Mouse (Mus musculus): ENCODE measurements around the gene Cdkal1. TPM values are rescaled to one million over a fixed set of nuclear protein-coding genes. Genes with fewer than 3 reads are reported as not detected.

Gene Cdkal1
- polyA plus RNA-seq, 1 experiment: 3.3 TPM

DNA sequence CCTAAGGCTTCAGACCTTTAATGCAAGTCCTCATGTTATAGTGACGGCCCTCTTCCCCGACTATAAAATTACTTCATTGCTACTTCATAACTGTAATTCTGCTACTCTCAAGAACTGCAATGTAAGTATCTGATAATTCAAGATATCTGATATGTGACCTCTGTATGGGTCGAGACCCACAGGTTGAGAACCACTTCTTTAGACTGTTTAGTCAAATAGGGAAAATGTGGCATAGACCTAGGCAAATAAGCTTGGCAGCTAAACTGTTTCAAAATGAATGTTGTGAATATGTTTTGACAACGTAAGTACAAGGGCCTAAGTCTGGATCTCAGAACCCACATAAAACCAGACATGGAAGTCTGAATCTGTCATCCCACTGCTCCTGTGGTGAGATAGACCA is 266.8 kb downstream of the Cdkal1 start:
- Histone ChIP-seq H3K4me1 (replicated peaks; ENCODE audit: control insufficient read depth, insufficient read depth, low read length) (no peaks in the 10 kb centered on the region), H3K36me3 (ENCODE audit: control insufficient read depth, insufficient read depth, low read length) (no peaks in the 10 kb centered on the region), H3K27ac (ENCODE audit: control insufficient read depth, insufficient read depth, low read length) (no peak overlapping the region), H3K27me3 (ENCODE audit: control insufficient read depth, insufficient read depth, low read length) (no peaks in the 10 kb centered on the region), H3K4me3 (ENCODE audit: control insufficient read depth, insufficient read depth, low read length) (no peak overlapping the region)
- TF ChIP-seq CTCF (IDR thresholded peaks at IDR 0.05; ENCODE audit: borderline replicate concordance, control insufficient read depth, extremely low read depth, insufficient read depth, low read length, poor library complexity) (no peak), POLR2A (IDR thresholded peaks at IDR 0.05; ENCODE audit: control insufficient read depth, extremely low read depth, insufficient read depth, low read length, poor library complexity) (no peak)
- no peak for DNase-seq
- 96% methylated on average over 4 of the region's 4 CpGs for WGBS

DNA sequence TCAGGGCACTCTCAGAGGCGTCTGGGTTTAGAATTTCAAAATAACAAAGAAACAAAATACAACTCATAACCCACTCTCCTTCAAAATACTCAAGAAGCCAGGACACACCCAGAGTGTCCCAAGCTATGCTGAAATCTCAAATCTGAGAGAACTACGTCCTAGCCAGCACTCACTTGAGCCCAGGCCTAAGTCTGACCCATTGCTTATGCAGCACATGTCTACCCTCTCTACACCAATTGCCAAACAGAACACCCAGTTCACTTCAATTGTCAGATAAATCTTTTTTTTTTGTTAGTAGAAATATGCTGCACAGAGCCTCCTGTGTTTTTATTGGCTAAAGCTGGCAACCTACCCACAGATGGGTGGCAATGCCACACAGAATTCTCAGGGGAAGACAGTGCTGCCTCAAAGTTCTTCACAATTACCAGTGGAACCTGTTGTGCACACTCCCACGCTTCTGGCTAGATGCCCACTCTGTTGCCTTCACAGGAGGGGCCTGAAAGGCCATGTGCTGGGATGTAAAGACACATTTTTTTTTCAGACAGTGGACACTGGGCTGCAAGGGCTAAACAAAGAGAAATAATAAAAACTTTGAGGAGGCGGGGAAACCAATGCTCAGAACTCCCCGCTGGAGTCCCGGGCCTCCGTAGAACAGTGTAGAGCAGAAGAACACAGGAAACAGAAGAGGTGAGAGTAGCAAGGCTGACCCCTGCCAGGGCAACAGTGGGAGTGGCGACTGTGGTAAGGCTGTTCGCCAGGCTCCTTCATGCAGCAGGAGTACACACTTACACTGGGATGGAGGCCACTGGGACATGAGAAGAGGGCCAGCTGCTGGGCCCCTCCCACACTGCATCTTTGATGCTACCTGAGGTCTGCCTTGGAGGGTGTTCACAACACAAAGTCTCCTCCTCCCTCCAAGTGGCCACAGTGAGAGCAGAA is 273.4 kb downstream of the Cdkal1 start:
- WGBS: 92% methylated on average over 9 of the region's 9 CpGs
- no peak overlapping the region for H3K4me3 ChIP-seq (ENCODE audit: control insufficient read depth, insufficient read depth, low read length)
- H3K27ac ChIP-seq (ENCODE audit: control insufficient read depth, insufficient read depth, low read length): no peak overlapping the region
- H3K36me3 ChIP-seq (ENCODE audit: control insufficient read depth, insufficient read depth, low read length): no peaks in the 10 kb centered on the region
- TF ChIP-seq POLR2A (IDR thresholded peaks at IDR 0.05; ENCODE audit: control insufficient read depth, extremely low read depth, insufficient read depth, low read length, poor library complexity) (no peak), CTCF (IDR thresholded peaks at IDR 0.05; ENCODE audit: borderline replicate concordance, control insufficient read depth, extremely low read depth, insufficient read depth, low read length, poor library complexity) (no peak)
- no peaks in the 10 kb centered on the region for H3K4me1 ChIP-seq (replicated peaks; ENCODE audit: control insufficient read depth, insufficient read depth, low read length)
- H3K27me3 ChIP-seq (ENCODE audit: control insufficient read depth, insufficient read depth, low read length): no peaks in the 10 kb centered on the region
- no peak for DNase-seq

DNA sequence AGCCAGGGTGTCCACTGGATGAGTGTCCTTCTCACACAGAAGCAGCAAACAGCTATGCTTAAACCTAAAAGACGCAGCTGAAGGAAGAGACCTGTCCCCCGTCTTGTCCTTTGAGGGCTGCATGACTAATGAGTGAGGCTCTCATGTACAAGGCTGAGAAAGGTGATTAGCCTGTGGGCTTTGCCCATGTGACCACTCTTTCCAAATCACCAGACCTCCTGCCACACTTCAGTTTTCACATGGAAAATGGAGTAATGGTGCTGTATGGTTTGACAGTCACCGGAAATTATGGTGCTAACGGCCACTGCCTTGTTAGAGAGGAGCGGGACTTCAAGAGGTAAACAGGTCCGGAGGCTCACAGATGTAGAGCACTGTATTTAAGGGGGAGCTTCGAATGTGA is 274.7 kb downstream of the Cdkal1 start:
- DNase-seq: no peak
- 97% methylated on average over 7 of the region's 7 CpGs for WGBS
- H3K27ac ChIP-seq (ENCODE audit: control insufficient read depth, insufficient read depth, low read length): no peak overlapping the region
- no peaks in the 10 kb centered on the region for H3K4me1 ChIP-seq (replicated peaks; ENCODE audit: control insufficient read depth, insufficient read depth, low read length)
- TF ChIP-seq CTCF (IDR thresholded peaks at IDR 0.05; ENCODE audit: borderline replicate concordance, control insufficient read depth, extremely low read depth, insufficient read depth, low read length, poor library complexity) (no peak), POLR2A (IDR thresholded peaks at IDR 0.05; ENCODE audit: control insufficient read depth, extremely low read depth, insufficient read depth, low read length, poor library complexity) (no peak)
- no peaks in the 10 kb centered on the region for H3K27me3 ChIP-seq (ENCODE audit: control insufficient read depth, insufficient read depth, low read length)
- no peaks in the 10 kb centered on the region for H3K36me3 ChIP-seq (ENCODE audit: control insufficient read depth, insufficient read depth, low read length)
- no peak overlapping the region for H3K4me3 ChIP-seq (ENCODE audit: control insufficient read depth, insufficient read depth, low read length)

DNA sequence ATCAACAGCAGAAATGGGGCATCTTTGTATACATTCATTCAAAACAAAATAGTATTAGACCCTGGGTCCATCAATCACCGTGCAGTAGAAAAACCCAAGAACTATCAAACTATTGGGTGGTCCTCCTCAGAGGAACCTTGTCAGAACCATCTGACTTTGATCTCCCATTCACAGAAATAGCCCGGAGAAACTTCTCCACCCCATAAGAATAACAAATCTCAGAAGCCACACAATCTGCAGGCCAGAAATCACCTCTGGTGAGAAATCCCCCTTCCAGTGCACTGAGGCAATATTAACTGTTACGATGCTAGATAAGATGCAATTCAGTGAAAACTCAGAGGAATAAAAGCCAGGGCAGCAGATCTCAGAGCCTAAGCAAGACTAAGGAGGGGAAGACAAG is 275.5 kb downstream of the Cdkal1 start:
- 98% methylated on average over 3 of the region's 3 CpGs for WGBS
- Histone ChIP-seq H3K36me3 (ENCODE audit: control insufficient read depth, insufficient read depth, low read length) (no peaks in the 10 kb centered on the region), H3K4me1 (replicated peaks; ENCODE audit: control insufficient read depth, insufficient read depth, low read length) (no peaks in the 10 kb centered on the region), H3K27ac (ENCODE audit: control insufficient read depth, insufficient read depth, low read length) (no peak overlapping the region), H3K4me3 (ENCODE audit: control insufficient read depth, insufficient read depth, low read length) (no peak overlapping the region), H3K27me3 (ENCODE audit: control insufficient read depth, insufficient read depth, low read length) (no peaks in the 10 kb centered on the region)
- TF ChIP-seq POLR2A (IDR thresholded peaks at IDR 0.05; ENCODE audit: control insufficient read depth, extremely low read depth, insufficient read depth, low read length, poor library complexity) (no peak), CTCF (IDR thresholded peaks at IDR 0.05; ENCODE audit: borderline replicate concordance, control insufficient read depth, extremely low read depth, insufficient read depth, low read length, poor library complexity) (no peak)
- no peak for DNase-seq

DNA sequence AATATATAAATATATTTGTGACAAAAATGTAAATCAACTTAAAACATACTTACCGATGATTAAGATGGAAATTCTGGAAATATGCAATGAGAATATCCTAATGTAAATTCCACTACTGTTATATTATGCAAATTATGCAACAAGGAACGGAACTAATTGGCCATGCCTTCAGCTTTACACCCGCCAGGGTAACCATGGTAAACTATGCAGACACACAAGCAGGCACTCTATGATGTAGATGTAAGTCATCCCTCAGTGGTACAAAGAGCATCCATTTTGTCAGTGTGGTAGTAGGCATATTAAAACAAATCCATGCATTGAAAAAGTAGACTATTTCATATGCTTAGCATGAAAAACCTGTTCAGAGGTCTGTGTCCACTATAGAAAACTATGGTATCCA is 276.9 kb downstream of the Cdkal1 start:
- H3K4me1 ChIP-seq (replicated peaks; ENCODE audit: control insufficient read depth, insufficient read depth, low read length): no peaks in the 10 kb centered on the region
- H3K36me3 ChIP-seq (ENCODE audit: control insufficient read depth, insufficient read depth, low read length): no peaks in the 10 kb centered on the region
- H3K4me3 ChIP-seq (ENCODE audit: control insufficient read depth, insufficient read depth, low read length): no peak overlapping the region
- 97% methylated on average over 3 of the region's 3 CpGs for WGBS
- H3K27me3 ChIP-seq (ENCODE audit: control insufficient read depth, insufficient read depth, low read length): no peaks in the 10 kb centered on the region
- DNase-seq: no peak
- no peak overlapping the region for H3K27ac ChIP-seq (ENCODE audit: control insufficient read depth, insufficient read depth, low read length)
- no peak for TF ChIP-seq CTCF (IDR thresholded peaks at IDR 0.05; ENCODE audit: borderline replicate concordance, control insufficient read depth, extremely low read depth, insufficient read depth, low read length, poor library complexity)

DNA sequence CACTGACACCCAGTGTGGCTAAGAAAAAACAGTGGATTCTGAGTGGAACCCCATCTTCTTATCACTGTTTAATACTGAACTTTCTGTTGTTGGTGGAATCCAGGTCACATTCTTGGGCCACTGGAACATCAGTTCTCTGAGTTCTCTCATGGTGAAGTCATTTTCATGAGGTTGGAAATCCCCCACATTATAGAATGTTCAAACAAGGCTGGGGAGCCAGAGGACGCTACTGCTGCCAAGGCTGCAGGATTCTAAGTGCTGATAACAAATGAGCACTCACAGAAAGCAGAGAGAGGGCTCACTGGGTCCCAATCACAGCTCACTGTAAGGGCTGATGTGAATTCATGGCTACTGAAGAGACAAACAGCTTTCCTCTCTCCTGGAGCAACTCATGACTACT is 280.7 kb downstream of the Cdkal1 start:
- WGBS: 79% methylated on average over 1 of the region's 1 CpGs
- DNase-seq: no peak
- no peak for TF ChIP-seq CTCF (IDR thresholded peaks at IDR 0.05; ENCODE audit: borderline replicate concordance, control insufficient read depth, extremely low read depth, insufficient read depth, low read length, poor library complexity)
- no peak for TF ChIP-seq POLR2A (IDR thresholded peaks at IDR 0.05; ENCODE audit: control insufficient read depth, extremely low read depth, insufficient read depth, low read length, poor library complexity)
- Histone ChIP-seq H3K27me3 (ENCODE audit: control insufficient read depth, insufficient read depth, low read length) (no peaks in the 10 kb centered on the region), H3K27ac (ENCODE audit: control insufficient read depth, insufficient read depth, low read length) (no peak overlapping the region), H3K4me3 (ENCODE audit: control insufficient read depth, insufficient read depth, low read length) (no peak overlapping the region), H3K36me3 (ENCODE audit: control insufficient read depth, insufficient read depth, low read length) (no peaks in the 10 kb centered on the region), H3K4me1 (replicated peaks; ENCODE audit: control insufficient read depth, insufficient read depth, low read length) (no peaks in the 10 kb centered on the region)

Data from thymus, adult 2 months (tissue).